Mouse (Mus musculus): ENCODE results near the gene Disp3. TPM values are rescaled to one million over a fixed set of nuclear protein-coding genes. Genes with fewer than 3 reads are reported as not detected.

The Disp3 gene
- polyA plus RNA-seq, 1 experiment, result 28.4 TPM

GRCm38 (mm10) chr4:148288055-148288549 is 337 bp upstream of the Disp3 start:
- TF ChIP-seq CTCF (IDR thresholded peaks at IDR 0.05; ENCODE audit: borderline replicate concordance, extremely low read depth, insufficient read depth, insufficient read length), result peak; percentile 100
- no peak for TF ChIP-seq POLR2A (IDR thresholded peaks at IDR 0.05; ENCODE audit: borderline replicate concordance, extremely low read depth, insufficient read depth, insufficient read length, poor library complexity, severe bottlenecking)
- DNase-seq (ENCODE audit: low read depth), result peak; percentile 98

GRCm38 (mm10) chr4:148287041-148287440 is 724 bp downstream of the Disp3 start:
- peak; percentile 39 for DNase-seq (ENCODE audit: low read depth)
- TF ChIP-seq POLR2A (IDR thresholded peaks at IDR 0.05; ENCODE audit: borderline replicate concordance, extremely low read depth, insufficient read depth, insufficient read length, poor library complexity, severe bottlenecking), result no peak
- TF ChIP-seq CTCF (IDR thresholded peaks at IDR 0.05; ENCODE audit: borderline replicate concordance, extremely low read depth, insufficient read depth, insufficient read length), result no peak

GRCm38 (mm10) chr4:148286226-148287031 is 1.3 kb downstream of the Disp3 start:
- no peak for TF ChIP-seq POLR2A (IDR thresholded peaks at IDR 0.05; ENCODE audit: borderline replicate concordance, extremely low read depth, insufficient read depth, insufficient read length, poor library complexity, severe bottlenecking)
- no peak for TF ChIP-seq CTCF (IDR thresholded peaks at IDR 0.05; ENCODE audit: borderline replicate concordance, extremely low read depth, insufficient read depth, insufficient read length)

GRCm38 (mm10) chr4:148284219-148284618 is 3.5 kb downstream of the Disp3 start:
- TF ChIP-seq CTCF (IDR thresholded peaks at IDR 0.05; ENCODE audit: borderline replicate concordance, extremely low read depth, insufficient read depth, insufficient read length) (no peak), POLR2A (IDR thresholded peaks at IDR 0.05; ENCODE audit: borderline replicate concordance, extremely low read depth, insufficient read depth, insufficient read length, poor library complexity, severe bottlenecking) (no peak)
- DNase-seq (ENCODE audit: low read depth), result peak; percentile 56

More at GRCm38 (mm10) chr4:148286226-148287031, 1.3 kb downstream of the Disp3 start:
- peak; percentile 76 for DNase-seq (ENCODE audit: low read depth)

- TF ChIP-seq POLR2A (IDR thresholded peaks at IDR 0.05; ENCODE audit: borderline replicate concordance, extremely low read depth, insufficient read depth, insufficient read length, poor library complexity, severe bottlenecking) (no peak), CTCF (IDR thresholded peaks at IDR 0.05; ENCODE audit: borderline replicate concordance, extremely low read depth, insufficient read depth, insufficient read length) (no peak)
- peak; percentile 33 for DNase-seq (ENCODE audit: low read depth)
These were observed 10.8 kb downstream of the Disp3 start for GRCm38 (mm10) chr4:148276816-148277491.

- TF ChIP-seq CTCF (IDR thresholded peaks at IDR 0.05; ENCODE audit: borderline replicate concordance, extremely low read depth, insufficient read depth, insufficient read length) (no peak), POLR2A (IDR thresholded peaks at IDR 0.05; ENCODE audit: borderline replicate concordance, extremely low read depth, insufficient read depth, insufficient read length, poor library complexity, severe bottlenecking) (no peak)
- peak; percentile 38 for DNase-seq (ENCODE audit: low read depth)
These were observed 13.1 kb downstream of the Disp3 start for GRCm38 (mm10) chr4:148274671-148275070.

GRCm38 (mm10) chr4:148273229-148273628 is 14.5 kb downstream of the Disp3 start:
- DNase-seq (ENCODE audit: low read depth), result peak; percentile 55
- TF ChIP-seq CTCF (IDR thresholded peaks at IDR 0.05; ENCODE audit: borderline replicate concordance, extremely low read depth, insufficient read depth, insufficient read length) (no peak), POLR2A (IDR thresholded peaks at IDR 0.05; ENCODE audit: borderline replicate concordance, extremely low read depth, insufficient read depth, insufficient read length, poor library complexity, severe bottlenecking) (no peak)

GRCm38 (mm10) chr4:148271656-148272055 is 16.1 kb downstream of the Disp3 start:
- peak; percentile 62 for DNase-seq (ENCODE audit: low read depth)
- no peak for TF ChIP-seq POLR2A (IDR thresholded peaks at IDR 0.05; ENCODE audit: borderline replicate concordance, extremely low read depth, insufficient read depth, insufficient read length, poor library complexity, severe bottlenecking)
- no peak for TF ChIP-seq CTCF (IDR thresholded peaks at IDR 0.05; ENCODE audit: borderline replicate concordance, extremely low read depth, insufficient read depth, insufficient read length)

- peak; percentile 54 for DNase-seq (ENCODE audit: low read depth)
- TF ChIP-seq CTCF (IDR thresholded peaks at IDR 0.05; ENCODE audit: borderline replicate concordance, extremely low read depth, insufficient read depth, insufficient read length) (0 out of 2 replicates have a peak, but pooled peaks have one; percentile 7), POLR2A (IDR thresholded peaks at IDR 0.05; ENCODE audit: borderline replicate concordance, extremely low read depth, insufficient read depth, insufficient read length, poor library complexity, severe bottlenecking) (no peak)
These were observed 20.7 kb downstream of the Disp3 start for GRCm38 (mm10) chr4:148266973-148267507.

- TF ChIP-seq CTCF (IDR thresholded peaks at IDR 0.05; ENCODE audit: borderline replicate concordance, extremely low read depth, insufficient read depth, insufficient read length), result no peak
- no peak for TF ChIP-seq POLR2A (IDR thresholded peaks at IDR 0.05; ENCODE audit: borderline replicate concordance, extremely low read depth, insufficient read depth, insufficient read length, poor library complexity, severe bottlenecking)
- DNase-seq (ENCODE audit: low read depth), result no peak
These were observed 27.8 kb downstream of the Disp3 start for GRCm38 (mm10) chr4:148259941-148260340.

- TF ChIP-seq CTCF (IDR thresholded peaks at IDR 0.05; ENCODE audit: borderline replicate concordance, extremely low read depth, insufficient read depth, insufficient read length), result peak; percentile 42; the same call in 1 of the 2 replicates
- TF ChIP-seq POLR2A (IDR thresholded peaks at IDR 0.05; ENCODE audit: borderline replicate concordance, extremely low read depth, insufficient read depth, insufficient read length, poor library complexity, severe bottlenecking), result no peak
- peak; percentile 22 for DNase-seq (ENCODE audit: low read depth)
These were observed 38.4 kb downstream of the Disp3 start for GRCm38 (mm10) chr4:148249341-148249740.

All from brain, embryonic 14.5 days (tissue).